Mouse (Mus musculus): Measurements from ENCODE around the gene Rhox4a.
"Not testable (repeated sequence)": the region's sequence is repeated elsewhere in the genome, so short reads cannot be mapped to it uniquely, and the experiment has no call there.

Gene Rhox4a
- long read RNA-seq, experiment 1, result 0 reads
- long read RNA-seq, experiment 2, result 0 reads

- intact Hi-C loops (cut with DNase I), result not testable (repeated sequence)
Measured at GRCm38 (mm10) chrX:37265038-37265437, at the start of gene Rhox4a. Gene Rhox4a, plus strand, starts transcription at chrX:37265338.

DNA sequence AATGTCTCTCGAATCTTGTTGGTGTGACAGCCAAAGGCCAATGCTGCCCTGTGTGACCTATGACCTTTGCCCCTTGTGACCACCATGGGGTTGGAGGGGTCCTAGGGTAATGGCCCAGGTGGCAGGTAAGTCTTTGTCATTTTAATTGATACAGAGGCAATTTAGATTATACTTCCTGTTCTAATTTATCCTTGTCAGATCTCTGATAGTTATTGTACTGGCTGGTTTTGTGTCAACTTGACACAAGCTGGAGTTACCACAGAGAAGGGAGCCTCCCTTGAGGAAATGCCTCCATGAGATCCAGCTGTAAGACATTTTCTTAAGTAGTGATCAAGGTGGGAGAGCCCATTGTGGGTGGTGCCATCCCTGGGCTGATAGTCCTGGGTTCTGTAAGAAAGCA is 43.0 kb upstream of the Rhox4a start, which contains the start of gene Rhox1:
Rhox1 (minus strand) TSS at position 101 of the 400 bp plus-strand sequence.
- intact Hi-C loops (cut with DNase I), result not testable (repeated sequence)

DNA sequence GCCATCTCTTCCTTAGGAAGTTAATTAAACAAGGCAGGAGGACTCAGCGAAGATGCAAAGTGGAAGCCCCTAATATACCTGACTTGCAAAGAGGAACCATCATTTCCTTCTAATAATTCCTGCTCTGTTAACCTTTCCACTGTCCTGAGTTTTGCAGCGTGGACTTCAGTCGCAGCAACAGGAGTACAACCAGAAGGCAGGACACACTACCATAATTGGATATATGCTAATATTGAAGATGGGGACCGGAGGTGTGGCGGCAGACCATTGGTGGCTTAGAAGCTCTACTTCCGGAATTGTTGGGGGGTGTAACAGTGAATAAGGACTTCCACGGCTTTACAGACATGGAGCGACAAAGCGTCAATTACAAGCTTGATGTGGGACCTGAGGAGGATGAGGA is 20.5 kb upstream of the Rhox4a start, which contains the start of gene Rhox2a:
Rhox2a (plus strand) TSS at position 301 of the 400 bp plus-strand sequence.
- intact Hi-C loops (cut with DNase I), result not testable (repeated sequence)

DNA sequence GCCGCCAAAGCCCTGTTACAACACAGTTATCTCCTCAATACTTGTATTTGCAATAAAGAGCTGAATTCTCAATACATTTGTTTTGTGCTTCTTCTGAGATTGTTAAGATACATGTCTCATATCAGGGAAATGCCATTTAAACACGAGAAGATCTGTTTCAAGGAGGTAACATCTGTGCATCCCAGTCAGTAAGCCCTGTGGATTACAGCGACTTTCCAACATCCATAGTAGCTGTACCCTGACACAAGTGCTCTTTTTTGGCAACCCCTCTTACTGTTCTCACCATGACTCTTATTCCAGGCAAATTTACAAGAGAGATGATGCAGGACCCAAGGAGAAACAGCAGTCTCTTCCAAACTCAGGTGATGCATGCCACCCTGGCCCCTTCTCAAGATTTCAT is 15.5 kb upstream of the Rhox4a start, which contains the start of gene Rhox3a:
Rhox3a (plus strand) TSS at position 301 of the 400 bp plus-strand sequence.
- intact Hi-C loops (cut with DNase I), result not testable (repeated sequence)
